Mouse (Mus musculus) ovary, adult 18-20 months (tissue): ENCODE measurements around the gene Olfr642.

Experiments
- DNase-seq: peaks from one replicate; pipeline ENCODE4 v3.0.0; 2022; ENCODE audit warnings: low spot score, mixed read lengths

Gene Olfr642

DNA sequence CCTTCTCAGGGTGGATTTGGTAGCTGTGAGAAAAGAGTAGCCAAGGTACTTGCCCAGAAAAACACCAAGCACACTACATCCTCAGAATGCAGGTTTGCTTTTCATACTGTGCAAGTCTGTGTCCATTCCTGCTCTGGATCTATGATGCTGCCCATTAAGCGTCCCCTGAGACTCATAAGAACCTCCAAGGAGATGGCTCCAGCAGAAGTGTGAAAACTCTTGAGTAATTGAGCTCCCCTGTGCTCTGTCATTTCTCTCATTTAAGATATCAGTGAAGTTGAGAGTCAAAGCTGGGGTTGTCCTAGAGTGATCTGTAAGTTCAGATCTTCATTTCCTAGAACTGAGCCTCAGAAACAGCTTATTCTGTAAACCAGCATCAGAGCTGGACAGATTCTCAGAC, at the start of gene Olfr642:
Olfr642 (minus strand) TSS at position 101 of the 400 bp plus-strand sequence.
- DNase-seq, result no peak

GRCm38 (mm10) chr7:104085365-104085764, 32.9 kb upstream of the Olfr642 start, which contains the start of gene Olfr645:
Gene Olfr645 (minus strand): TSS chr7:104085465.
- no peak for DNase-seq

DNA sequence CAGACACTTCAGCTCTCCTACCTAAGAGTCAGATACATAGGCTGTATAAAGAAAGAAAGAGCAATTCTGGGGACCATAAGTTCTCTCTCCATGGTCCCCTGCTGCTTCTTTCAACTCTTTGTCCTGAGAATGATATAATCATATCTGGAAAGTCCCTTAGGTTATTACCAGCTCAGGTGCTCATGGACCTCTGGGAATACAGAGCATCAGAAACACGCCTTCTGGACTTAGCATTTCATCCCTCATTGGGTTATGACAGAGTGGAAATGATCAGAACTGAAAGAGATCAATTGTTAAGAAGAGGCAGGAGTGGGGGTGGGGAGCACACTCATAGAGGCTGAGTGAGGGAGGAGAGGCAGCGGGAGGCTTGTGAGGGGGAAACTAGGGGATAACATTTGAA, 19.3 kb upstream of the Olfr642 start, which contains the start of gene Olfr644:
Olfr644 (minus strand) TSS at position 101 of the 400 bp plus-strand sequence.
- DNase-seq, result no peak

DNA sequence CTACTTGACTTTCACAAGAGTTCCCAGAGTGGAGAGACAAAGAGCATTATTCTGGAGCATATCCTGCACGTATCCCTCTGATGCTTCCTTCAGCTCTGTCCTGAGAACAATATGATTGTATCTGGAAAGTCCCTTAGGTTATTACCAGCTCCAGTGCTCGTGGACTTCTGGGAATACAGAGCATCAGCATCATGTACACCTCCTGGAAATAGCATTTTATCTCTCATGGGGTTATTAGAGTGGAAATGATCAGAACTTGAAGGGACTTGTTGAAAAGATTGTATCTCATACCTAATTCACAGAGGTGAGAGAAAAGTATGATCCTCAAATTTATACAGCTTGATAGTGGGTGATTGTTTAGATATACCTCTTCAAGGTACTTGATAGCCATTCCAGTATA, 8.9 kb upstream of the Olfr642 start, which contains the start of gene 4930516K23Rik:
4930516K23Rik (minus strand) TSS at position 101 of the 400 bp plus-strand sequence.
- DNase-seq, result no peak

DNA sequence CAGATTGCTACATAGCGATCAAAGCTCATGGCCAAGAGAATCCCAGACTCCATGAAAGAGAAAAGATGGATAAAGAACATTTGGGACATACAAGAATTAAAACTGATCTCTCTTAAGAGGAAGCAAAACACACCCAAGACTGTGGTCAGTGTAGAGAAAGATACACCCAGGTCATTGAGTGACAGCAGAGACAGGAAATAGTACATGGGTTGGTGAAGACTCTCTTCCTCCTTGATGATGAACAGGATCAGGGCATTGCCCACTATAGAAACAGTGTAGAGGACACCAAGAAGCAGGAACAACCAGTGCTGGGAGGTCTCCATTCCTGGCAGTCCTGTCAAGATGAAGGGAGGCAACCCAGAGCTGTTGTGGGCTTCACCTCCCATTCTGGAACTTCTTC, 6.7 kb upstream of the Olfr642 start:
- no peak for DNase-seq

DNA sequence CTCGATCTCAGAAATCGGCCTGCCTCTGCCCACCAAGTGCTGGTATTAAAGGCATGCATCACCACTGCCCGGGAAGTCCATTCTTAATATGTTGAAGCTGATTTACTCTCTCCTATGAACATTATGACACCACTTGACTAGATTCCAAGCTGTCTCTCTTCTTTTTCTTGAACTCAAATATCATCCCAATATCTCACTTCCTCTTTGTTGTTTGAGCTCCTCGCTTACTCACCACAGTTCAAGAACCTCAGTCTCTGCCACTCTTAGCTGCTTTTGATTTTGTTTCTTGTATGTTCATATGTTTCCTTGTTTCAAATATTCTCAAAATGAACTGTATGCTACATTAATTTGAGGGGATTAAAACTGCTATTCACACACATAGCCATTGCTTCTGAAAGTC, 1.7 kb downstream of the Olfr642 start:
- DNase-seq, result no peak

DNA sequence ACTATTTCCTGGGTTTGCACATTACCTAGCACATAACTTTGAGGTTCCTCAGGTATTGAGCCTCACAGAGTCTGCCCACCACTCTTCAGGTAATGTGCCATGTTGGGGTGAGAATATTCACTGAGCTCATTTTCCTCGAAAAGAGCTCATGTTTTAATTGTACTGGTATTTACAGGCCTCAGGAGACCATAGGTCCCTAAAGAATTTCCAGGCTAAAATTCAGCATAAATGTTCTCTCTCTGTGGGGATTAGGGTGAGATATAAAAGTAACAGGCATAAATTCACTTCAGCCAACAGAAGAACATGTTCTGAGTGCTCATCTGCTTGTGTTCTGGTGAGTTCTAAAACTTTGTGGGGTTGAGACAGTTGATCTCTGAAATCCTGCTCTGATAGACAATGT, 17.3 kb downstream of the Olfr642 start, which contains the start of gene Olfr641:
Olfr641 (plus strand) TSS at position 301 of the 400 bp plus-strand sequence.
- no peak for DNase-seq

GRCm38 (mm10) chr7:104026978-104027377, 25.5 kb downstream of the Olfr642 start:
- no peak for DNase-seq

DNA sequence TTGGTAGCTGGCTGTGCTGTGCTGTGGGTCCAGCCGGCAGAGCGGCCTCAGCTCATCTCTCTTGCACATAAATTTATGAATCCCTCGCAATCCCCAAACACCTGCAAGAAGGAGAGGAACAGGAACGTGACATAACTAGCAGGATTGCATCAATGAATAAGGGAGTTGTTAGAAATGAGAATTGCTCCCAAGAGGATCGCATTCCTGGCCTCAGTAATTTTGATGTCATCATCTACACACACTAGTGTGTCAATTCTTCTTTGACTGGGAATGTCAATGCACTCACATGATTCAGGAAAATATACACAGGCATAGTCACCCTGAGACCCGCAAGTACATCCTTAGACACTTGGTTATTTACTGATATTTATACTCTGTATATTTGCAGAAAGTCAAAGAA, 27.0 kb downstream of the Olfr642 start, which contains the start of gene Olfr640:
Olfr640 (minus strand) TSS at position 101 of the 400 bp plus-strand sequence.
- DNase-seq, result no peak

DNA sequence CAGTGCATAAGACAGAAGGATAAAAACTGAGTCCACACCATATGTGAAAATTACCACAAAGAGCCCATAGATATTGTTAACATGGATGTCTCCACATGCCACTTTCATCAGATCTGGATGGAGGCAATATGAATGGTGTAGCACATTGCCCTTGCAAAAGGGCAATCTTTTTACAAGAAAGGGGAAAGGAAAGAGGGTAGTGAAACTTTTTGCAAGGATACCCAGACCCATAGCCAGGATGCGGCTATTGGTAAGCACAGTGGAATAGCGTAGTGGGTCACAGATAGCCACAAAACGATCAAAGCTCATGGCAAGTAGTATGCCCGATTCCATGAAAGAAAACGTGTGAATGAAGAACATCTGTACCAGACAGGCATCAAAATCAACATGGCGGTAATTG, 30.8 kb downstream of the Olfr642 start:
- no peak for DNase-seq

DNA sequence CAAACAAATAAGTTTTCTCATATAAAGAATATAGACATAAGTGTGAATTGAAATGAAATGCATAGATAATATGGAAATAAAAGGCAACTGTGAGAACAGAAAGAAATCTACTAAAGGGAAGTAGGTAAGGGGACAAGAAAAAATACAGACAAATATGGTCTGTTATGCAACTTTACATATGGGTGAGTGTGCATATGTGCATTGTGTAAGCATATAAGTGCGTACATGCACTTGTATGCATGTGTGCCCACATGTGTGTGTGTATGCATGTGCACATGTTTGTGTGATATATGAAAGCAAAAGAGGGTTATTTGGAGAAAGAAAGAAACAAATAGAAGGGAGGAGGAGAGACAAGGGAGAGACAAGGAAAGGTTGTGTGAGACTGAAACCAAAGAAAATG, 33.5 kb downstream of the Olfr642 start:
- no peak for DNase-seq

DNA sequence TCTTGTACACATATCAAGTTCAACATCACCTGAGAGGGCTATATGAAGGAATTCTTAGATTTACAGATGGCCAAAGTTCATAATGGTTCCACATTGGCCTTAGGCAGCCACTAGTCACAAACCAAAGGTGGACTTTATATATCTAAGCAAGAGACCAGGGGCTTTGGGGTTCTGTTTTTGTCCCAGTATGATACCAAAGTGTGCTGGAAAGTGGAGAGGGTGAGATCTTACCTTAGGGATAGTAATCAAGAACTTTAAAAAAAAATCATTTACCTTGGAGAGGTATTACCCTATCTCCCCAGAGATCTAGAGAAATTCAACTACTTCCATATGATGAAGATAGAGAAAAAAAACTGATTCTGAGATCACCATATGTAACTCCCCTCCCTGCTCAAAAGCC, 35.3 kb downstream of the Olfr642 start, which contains the start of gene Olfr639:
Olfr639 (minus strand) TSS at position 101 of the 400 bp plus-strand sequence.
- DNase-seq, result no peak

GRCm38 (mm10) chr7:103999124-103999523, 53.3 kb downstream of the Olfr642 start:
- no peak for DNase-seq

- DNase-seq, result no peak
These were observed 54.0 kb downstream of the Olfr642 start, which contains the start of gene Olfr638 for GRCm38 (mm10) chr7:103998446-103998845. Gene Olfr638 (plus strand): TSS chr7:103998746.
